Mouse (Mus musculus): ENCODE measurements around the gene Dll3. TPM values are rescaled to one million over a fixed set of nuclear protein-coding genes. Genes with fewer than 3 reads are reported as not detected.
A peak's percentile ranks its signal among the peaks of the same experiment; 100 is the strongest.

The Dll3 gene
- polyA plus RNA-seq, 1 experiment from 2014 or later, result 2.3 TPM

DNA sequence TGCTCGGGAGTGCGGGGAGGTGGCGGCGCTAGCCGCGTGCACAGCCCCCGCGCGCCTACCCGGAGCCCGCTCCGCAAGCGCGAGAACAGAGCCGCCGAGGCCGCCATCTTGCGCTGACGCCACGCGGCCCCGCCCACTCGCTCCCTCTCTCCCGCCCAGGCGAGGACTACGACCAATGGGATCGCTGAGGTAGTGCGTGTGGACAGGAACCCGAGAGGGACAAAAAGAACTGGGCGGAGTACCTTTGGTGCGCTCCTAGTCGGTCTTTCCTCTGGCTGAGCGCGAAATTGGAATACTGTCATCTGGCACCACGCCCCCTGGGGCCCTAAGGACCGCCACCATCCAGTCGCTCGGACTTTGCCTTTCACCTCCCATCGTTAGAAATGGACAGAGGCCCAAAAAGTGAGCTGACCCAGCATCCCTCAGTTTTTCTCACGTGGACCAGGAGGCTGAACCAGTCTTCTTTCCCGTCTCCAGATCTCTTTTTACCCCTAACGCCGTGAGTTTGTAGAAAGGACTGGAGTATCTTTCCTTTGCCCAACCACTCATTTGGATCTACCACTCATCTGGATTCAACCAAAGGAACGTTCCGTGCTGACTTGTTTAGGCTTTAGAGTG lies 10.0 kb upstream of the Dll3 start, which contains the start of gene Timm50:
Timm50 (minus strand) TSS at position 147 of the 618 bp plus-strand sequence.
- peaks cover 8% of the 10 kb centered on the region for H3K4me1 ChIP-seq (ENCODE audit: control insufficient read depth, insufficient read depth, low read length)
- peak within 1 kb of the TSS; percentile 84 for H3K4me2 ChIP-seq (ENCODE audit: low read depth, low read length)
- no peaks in the 10 kb centered on the region for H3K9me3 ChIP-seq (ENCODE audit: control insufficient read depth, low read length)
- H3K36me3 ChIP-seq (ENCODE audit: control insufficient read depth, insufficient read depth, low read length), result peaks cover 18% of the 10 kb centered on the region
- peak within 1 kb of the TSS; percentile 92 for H3K9ac ChIP-seq (ENCODE audit: low read depth, low read length)
- H3K27ac ChIP-seq (ENCODE audit: low read length), result peak within 1 kb of the TSS; percentile 69
- peak within 1 kb of the TSS; percentile 80 for H3K4me3 ChIP-seq (ENCODE audit: low read length)
- under 1% methylated on average over 43 of the region's 45 CpGs for WGBS
- H3K27me3 ChIP-seq (replicated peaks; ENCODE audit: control insufficient read depth, insufficient read depth, low read length), result no peaks in the 10 kb centered on the region
- ATAC-seq, result peak; percentile 97

DNA sequence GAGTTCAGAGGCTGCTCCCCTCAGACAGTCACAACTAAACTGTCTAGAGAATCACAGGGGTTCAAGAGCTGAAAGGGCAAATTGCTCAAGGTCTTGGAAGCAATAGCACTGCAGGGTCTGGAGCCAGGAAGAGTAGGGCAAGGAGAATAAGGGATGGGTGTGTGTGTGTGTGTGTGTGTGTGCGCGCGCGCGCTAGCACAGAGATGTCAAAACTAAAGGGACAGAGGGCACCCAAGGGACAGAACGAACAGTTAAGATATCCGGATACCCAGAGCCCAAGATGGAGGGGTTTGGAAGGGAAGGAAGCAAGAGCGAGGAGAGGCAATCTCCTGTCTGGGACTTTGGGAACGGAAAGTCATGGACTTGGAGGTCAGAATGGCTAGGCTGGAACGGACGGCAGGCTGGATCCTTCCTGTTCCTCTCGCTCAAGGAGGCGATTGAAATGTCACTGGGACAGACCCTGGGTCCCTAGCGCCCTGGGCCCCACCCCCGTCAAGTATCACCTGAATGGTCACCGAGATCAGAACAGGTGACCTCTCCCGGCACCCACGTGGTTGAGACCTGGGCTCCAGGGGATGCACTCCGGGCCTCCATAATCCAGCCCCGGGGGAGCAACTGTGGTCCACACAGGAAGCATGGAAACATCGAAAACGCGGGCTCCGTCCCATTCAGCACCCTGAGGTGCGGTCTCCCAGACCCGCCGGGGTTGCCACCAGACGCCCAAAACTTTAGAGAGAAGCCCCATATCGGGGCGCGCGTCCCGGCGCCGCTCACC lies 9.3 kb upstream of the Dll3 start:
- WGBS, result 3% methylated on average over 35 of the region's 35 CpGs

DNA sequence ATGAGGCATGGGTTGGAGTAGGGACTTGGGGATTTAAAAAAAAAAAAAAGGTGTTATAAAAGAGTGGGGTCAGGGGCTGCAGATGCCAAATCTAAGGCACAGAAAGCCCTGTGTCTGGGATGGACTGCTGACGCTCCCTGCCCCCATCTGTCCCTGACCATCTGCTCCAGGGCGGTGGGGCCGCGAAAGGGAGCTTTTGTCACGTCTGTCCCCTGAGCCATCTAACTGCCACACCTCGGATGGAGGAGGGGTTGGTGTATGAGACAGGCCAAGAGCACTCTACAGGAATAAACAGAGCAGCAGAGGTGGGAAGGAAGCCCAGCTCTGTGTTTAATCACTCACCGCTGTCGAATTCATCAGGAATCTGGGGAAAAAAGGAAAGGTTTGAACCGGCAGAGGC lies 7.7 kb upstream of the Dll3 start:
- no peak overlapping the region for H3K9ac ChIP-seq (ENCODE audit: low read depth, low read length)
- peaks cover 21% of the 10 kb centered on the region for H3K36me3 ChIP-seq (ENCODE audit: control insufficient read depth, insufficient read depth, low read length)
- H3K27me3 ChIP-seq (replicated peaks; ENCODE audit: control insufficient read depth, insufficient read depth, low read length), result no peaks in the 10 kb centered on the region
- H3K27ac ChIP-seq (ENCODE audit: low read length), result no peak overlapping the region
- no peak overlapping the region for H3K4me2 ChIP-seq (ENCODE audit: low read depth, low read length)
- H3K9me3 ChIP-seq (ENCODE audit: control insufficient read depth, low read length), result no peaks in the 10 kb centered on the region
- 51% methylated on average over 9 of the region's 9 CpGs for WGBS
- no peak for ATAC-seq
- peaks cover 8% of the 10 kb centered on the region for H3K4me1 ChIP-seq (ENCODE audit: control insufficient read depth, insufficient read depth, low read length)
- no peak overlapping the region for H3K4me3 ChIP-seq (ENCODE audit: low read length)

More for the DNA sequence above, 9.3 kb upstream of the Dll3 start:
- H3K9me3 ChIP-seq (ENCODE audit: control insufficient read depth, low read length), result no peaks in the 10 kb centered on the region
- H3K4me1 ChIP-seq (ENCODE audit: control insufficient read depth, insufficient read depth, low read length), result peaks cover 8% of the 10 kb centered on the region
- H3K27ac ChIP-seq (ENCODE audit: low read length), result peak overlapping the region; percentile 69
- no peaks in the 10 kb centered on the region for H3K27me3 ChIP-seq (replicated peaks; ENCODE audit: control insufficient read depth, insufficient read depth, low read length)
- H3K36me3 ChIP-seq (ENCODE audit: control insufficient read depth, insufficient read depth, low read length), result peaks cover 17% of the 10 kb centered on the region
- peak; percentile 69 for ATAC-seq
- peak overlapping the region; percentile 80 for H3K4me3 ChIP-seq (ENCODE audit: low read length)
- H3K9ac ChIP-seq (ENCODE audit: low read depth, low read length), result peak overlapping the region; percentile 92
- peak overlapping the region; percentile 75 for H3K4me2 ChIP-seq (ENCODE audit: low read depth, low read length)

DNA sequence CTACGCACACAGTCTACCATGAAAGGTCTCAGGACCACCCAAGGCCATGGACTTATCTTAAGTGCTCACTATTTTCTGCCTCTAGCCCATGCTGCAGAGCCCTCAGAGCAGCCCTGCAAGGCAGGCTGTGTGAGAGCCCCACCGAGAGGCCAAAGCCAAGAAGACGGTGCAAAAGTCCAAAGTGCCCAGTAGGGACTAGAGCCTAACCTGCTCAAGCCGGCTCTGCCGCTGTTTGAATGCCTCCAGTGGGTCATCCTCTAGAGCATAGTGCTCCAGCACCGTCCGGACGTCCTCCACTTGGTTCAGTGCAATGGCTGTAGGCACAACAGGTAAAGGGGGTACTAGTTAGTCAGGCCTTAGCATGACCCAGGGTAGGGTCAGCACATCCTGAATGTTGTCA lies 4.2 kb upstream of the Dll3 start:
- H3K9me3 ChIP-seq (ENCODE audit: control insufficient read depth, low read length), result no peaks in the 10 kb centered on the region
- H3K36me3 ChIP-seq (ENCODE audit: control insufficient read depth, insufficient read depth, low read length), result peaks cover 21% of the 10 kb centered on the region
- H3K9ac ChIP-seq (ENCODE audit: low read depth, low read length), result no peak overlapping the region
- no peak for ATAC-seq
- H3K4me1 ChIP-seq (ENCODE audit: control insufficient read depth, insufficient read depth, low read length), result peaks cover 18% of the 10 kb centered on the region
- H3K4me2 ChIP-seq (ENCODE audit: low read depth, low read length), result no peak overlapping the region
- H3K4me3 ChIP-seq (ENCODE audit: low read length), result no peak overlapping the region
- H3K27ac ChIP-seq (ENCODE audit: low read length), result no peak overlapping the region
- 94% methylated on average over 8 of the region's 8 CpGs for WGBS
- peaks cover 11% of the 10 kb centered on the region for H3K27me3 ChIP-seq (replicated peaks; ENCODE audit: control insufficient read depth, insufficient read depth, low read length)

DNA sequence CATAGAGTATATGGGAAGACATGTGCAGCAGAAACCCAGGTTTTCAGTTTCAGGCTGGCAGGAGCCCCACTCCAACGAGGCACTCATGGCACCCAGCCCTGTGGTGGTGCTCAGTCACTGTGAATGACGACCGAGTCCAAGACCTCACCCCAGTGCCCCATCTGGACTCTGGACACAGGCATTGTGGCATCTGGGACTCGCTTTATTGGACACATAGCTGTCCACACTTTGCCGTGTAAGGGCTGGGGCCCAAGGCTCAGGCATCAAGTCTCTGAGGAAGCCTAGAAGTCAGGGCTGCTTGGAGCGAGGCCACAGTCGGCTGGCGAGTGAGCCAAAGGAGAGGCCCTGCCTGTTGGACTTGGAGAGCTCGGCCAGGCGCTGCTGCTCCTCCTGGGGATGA lies 3.6 kb upstream of the Dll3 start:
- H3K4me1 ChIP-seq (ENCODE audit: control insufficient read depth, insufficient read depth, low read length), result peaks cover 13% of the 10 kb centered on the region
- no peak overlapping the region for H3K9ac ChIP-seq (ENCODE audit: low read depth, low read length)
- H3K4me3 ChIP-seq (ENCODE audit: low read length), result no peak overlapping the region
- no peaks in the 10 kb centered on the region for H3K9me3 ChIP-seq (ENCODE audit: control insufficient read depth, low read length)
- H3K27me3 ChIP-seq (replicated peaks; ENCODE audit: control insufficient read depth, insufficient read depth, low read length), result peaks cover 16% of the 10 kb centered on the region
- WGBS, result 89% methylated on average over 10 of the region's 10 CpGs
- no peak overlapping the region for H3K27ac ChIP-seq (ENCODE audit: low read length)
- no peak overlapping the region for H3K4me2 ChIP-seq (ENCODE audit: low read depth, low read length)
- no peak for ATAC-seq
- peaks cover 21% of the 10 kb centered on the region for H3K36me3 ChIP-seq (ENCODE audit: control insufficient read depth, insufficient read depth, low read length)

DNA sequence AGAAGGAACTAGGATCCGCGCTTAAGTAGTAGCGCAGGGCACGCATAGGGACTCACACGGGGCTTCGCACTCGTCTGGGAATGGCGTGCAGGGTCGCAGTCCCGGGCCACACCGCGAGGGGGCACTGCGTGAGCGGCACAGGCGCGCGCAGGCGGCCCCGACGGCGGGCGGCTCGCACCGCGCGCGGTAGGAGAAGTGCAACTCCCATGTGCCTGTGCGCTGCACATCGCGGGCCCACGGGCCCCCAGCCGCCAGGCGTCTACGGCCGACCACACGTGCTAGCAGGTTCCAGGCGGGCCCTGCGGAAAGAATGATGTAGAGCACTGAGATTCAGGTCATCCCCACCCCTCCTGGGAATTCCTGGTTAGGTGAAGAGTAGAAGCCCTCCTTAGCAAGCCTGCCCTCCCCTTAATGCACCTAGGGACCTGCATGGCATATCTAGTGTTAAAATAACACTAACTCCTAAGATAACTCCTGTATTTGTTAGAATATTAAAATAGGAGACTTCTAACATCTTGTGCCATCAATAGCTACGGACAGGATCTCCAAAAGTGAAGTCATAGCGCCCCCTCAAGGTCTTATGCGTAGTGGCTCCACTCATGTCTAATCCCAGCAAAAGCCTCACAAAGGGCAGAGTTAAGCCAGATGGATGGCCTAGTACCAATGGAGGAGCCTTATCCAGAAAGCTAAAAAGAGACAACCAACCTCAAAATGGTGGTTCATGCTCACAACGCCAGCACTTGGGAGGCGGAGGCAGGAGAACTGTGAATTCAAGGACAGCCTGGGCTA lies 3.0 kb downstream of the Dll3 start:
- Histone ChIP-seq H3K27ac (ENCODE audit: low read length) (no peak overlapping the region), H3K36me3 (ENCODE audit: control insufficient read depth, insufficient read depth, low read length) (no peaks in the 10 kb centered on the region), H3K9me3 (ENCODE audit: control insufficient read depth, low read length) (no peaks in the 10 kb centered on the region), H3K4me2 (ENCODE audit: low read depth, low read length) (peak overlapping the region; percentile 37), H3K4me1 (ENCODE audit: control insufficient read depth, insufficient read depth, low read length) (peaks cover 17% of the 10 kb centered on the region), H3K4me3 (ENCODE audit: low read length) (peak overlapping the region; percentile 21), H3K27me3 (replicated peaks; ENCODE audit: control insufficient read depth, insufficient read depth, low read length) (peaks cover 50% of the 10 kb centered on the region), H3K9ac (ENCODE audit: low read depth, low read length) (peak overlapping the region; percentile 30; the same call in 1 of the 2 replicates)
- 20% methylated on average over 43 of the region's 43 CpGs for WGBS
- ATAC-seq, result no peak; the same call in 1 of the 2 replicates

DNA sequence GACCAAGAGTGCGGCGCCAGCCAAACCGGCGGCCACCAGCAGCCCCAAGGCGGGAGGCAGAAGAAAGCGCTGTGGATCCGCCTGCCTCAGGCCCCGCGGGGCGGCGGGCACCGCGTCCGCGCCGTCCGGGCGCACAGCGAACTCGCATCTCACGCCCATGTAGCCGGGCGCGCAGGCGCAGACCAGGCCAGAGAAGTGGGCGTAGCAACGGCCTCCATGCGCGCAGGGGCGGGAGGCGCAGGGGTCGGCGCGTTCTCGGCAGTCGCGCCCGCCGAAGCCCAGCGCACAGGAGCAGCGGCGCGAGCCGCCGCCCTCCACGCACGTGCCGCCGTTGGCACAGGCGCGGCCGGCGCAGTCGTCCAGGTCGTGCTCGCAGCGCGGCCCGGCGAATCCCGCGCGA lies 7.6 kb downstream of the Dll3 start:
- 3% methylated on average over 61 of the region's 63 CpGs for WGBS
- Histone ChIP-seq H3K27me3 (replicated peaks; ENCODE audit: control insufficient read depth, insufficient read depth, low read length) (peaks cover 53% of the 10 kb centered on the region), H3K4me2 (ENCODE audit: low read depth, low read length) (peak overlapping the region; percentile 91), H3K9me3 (ENCODE audit: control insufficient read depth, low read length) (no peaks in the 10 kb centered on the region), H3K36me3 (ENCODE audit: control insufficient read depth, insufficient read depth, low read length) (no peaks in the 10 kb centered on the region), H3K9ac (ENCODE audit: low read depth, low read length) (peak overlapping the region; percentile 58), H3K27ac (ENCODE audit: low read length) (no peak overlapping the region), H3K4me3 (ENCODE audit: low read length) (peak overlapping the region; percentile 58), H3K4me1 (ENCODE audit: control insufficient read depth, insufficient read depth, low read length) (peaks cover 18% of the 10 kb centered on the region)
- ATAC-seq, result peak; percentile 59

DNA sequence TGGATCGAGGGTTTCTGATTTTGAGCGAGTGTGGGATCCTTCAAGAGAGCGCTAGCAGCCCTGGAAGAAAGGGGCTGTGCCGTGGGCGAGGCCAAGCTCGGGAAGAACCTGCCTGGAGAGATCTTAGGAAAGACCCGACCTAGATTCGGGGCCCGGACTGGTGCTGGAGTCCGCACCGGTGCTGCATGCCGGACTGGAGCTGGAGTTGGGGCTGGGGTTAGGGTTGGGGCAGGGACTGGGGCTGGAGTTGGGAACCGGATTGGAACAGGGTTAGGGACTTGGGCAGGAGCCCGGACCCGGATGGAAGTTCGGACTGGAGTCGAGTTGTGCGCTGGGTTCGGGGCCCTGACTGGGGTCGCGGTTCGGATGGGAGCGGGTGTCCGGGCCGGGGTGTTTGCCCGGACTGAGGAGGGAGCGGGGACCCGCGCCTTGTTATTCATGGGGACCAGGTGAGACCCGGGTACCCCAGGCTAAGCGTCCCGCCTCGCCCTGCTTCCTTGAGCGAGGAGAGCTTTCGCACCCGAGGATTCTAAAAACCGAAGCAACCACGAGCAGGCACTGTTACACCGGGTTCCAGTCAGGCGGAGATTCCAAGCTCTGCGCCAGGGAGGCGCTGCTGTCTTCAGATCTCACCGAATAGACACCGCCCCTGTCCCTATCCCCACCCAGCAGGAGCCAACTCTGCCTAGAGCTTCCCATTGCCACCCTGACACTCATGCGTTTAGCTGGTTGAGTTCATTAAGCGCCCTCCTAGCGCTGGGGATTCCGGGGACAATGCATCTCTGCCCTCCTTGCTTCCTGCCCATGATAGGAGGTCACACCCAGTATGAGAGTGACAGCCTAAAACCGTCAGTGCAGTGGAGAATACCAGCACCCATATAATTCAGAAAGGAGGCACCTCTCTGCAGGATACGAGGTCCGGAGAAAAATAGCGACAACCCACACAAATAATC lies 11.1 kb downstream of the Dll3 start, which contains the start of gene Selenov:
Selenov (minus strand) TSS at position 549 of the 953 bp plus-strand sequence.
- H3K4me3 ChIP-seq (ENCODE audit: low read length), result peak within 1 kb of the TSS; percentile 37
- H3K4me1 ChIP-seq (ENCODE audit: control insufficient read depth, insufficient read depth, low read length), result peaks cover 13% of the 10 kb centered on the region
- WGBS, result 2% methylated on average over 52 of the region's 52 CpGs
- ATAC-seq, result peak; percentile 31; the same call in 1 of the 2 replicates
- H3K4me2 ChIP-seq (ENCODE audit: low read depth, low read length), result peak within 1 kb of the TSS; percentile 59
- peak within 1 kb of the TSS; percentile 48 for H3K9ac ChIP-seq (ENCODE audit: low read depth, low read length)
- H3K27me3 ChIP-seq (replicated peaks; ENCODE audit: control insufficient read depth, insufficient read depth, low read length), result peaks cover 54% of the 10 kb centered on the region
- no peaks in the 10 kb centered on the region for H3K9me3 ChIP-seq (ENCODE audit: control insufficient read depth, low read length)
- no peaks in the 10 kb centered on the region for H3K36me3 ChIP-seq (ENCODE audit: control insufficient read depth, insufficient read depth, low read length)
- no peak within 1 kb of the TSS for H3K27ac ChIP-seq (ENCODE audit: low read length)
